Mouse (Mus musculus): ENCODE results near the gene Prkar1b. TPM values are rescaled to one million over a fixed set of nuclear protein-coding genes. Genes with fewer than 3 reads are reported as not detected.

Prkar1b gene
- polyA plus RNA-seq, 1 experiment, result 1.3 TPM

GRCm38 (mm10) chr5:139125717-139126116 is 24.1 kb downstream of the Prkar1b start:
- no peak overlapping the region for H3ac ChIP-seq (ENCODE audit: control insufficient read depth, insufficient read length)
- H3K36me3 ChIP-seq (ENCODE audit: control insufficient read depth, insufficient read depth), result no peaks in the 10 kb centered on the region
- H3K27me3 ChIP-seq (ENCODE audit: control insufficient read depth, insufficient read depth, insufficient read length), result peaks cover 4% of the 10 kb centered on the region
- no peaks in the 10 kb centered on the region for H3K79me2 ChIP-seq (ENCODE audit: control insufficient read depth, insufficient read depth)
- H3K4me2 ChIP-seq (ENCODE audit: low read depth), result no peak overlapping the region
- TF ChIP-seq SRF (IDR thresholded peaks at IDR 0.05; ENCODE audit: control insufficient read depth, insufficient read length, low read depth), result no peak
- no peak for TF ChIP-seq REST (IDR thresholded peaks at IDR 0.05; ENCODE audit: insufficient read depth, insufficient read length)
- TF ChIP-seq POLR2A (IDR thresholded peaks at IDR 0.05; ENCODE audit: insufficient read length, low read depth), result no peak
- TF ChIP-seq MYOD1 (IDR thresholded peaks at IDR 0.05; ENCODE audit: control insufficient read depth in 1 of 3, insufficient read length in 2 of 3, low read depth in 2 of 3), result no peak
- no peak for TF ChIP-seq POLR2AphosphoS2 (IDR thresholded peaks at IDR 0.05; ENCODE audit: insufficient read length, low read depth)
- no peak for TF ChIP-seq TCF12 (IDR thresholded peaks at IDR 0.05; ENCODE audit: insufficient read depth, poor library complexity, severe bottlenecking)
- no peak for TF ChIP-seq CEBPB (IDR thresholded peaks at IDR 0.05; ENCODE audit: insufficient read depth, poor library complexity, severe bottlenecking)
- TF ChIP-seq TCF3 (IDR thresholded peaks at IDR 0.05; ENCODE audit: insufficient read length, low read depth), result no peak
- no peak for TF ChIP-seq MAX (IDR thresholded peaks at IDR 0.05; ENCODE audit: low read depth)
- no peak for TF ChIP-seq MYOG (IDR thresholded peaks at IDR 0.05; ENCODE audit: control insufficient read depth in 1 of 3, insufficient read depth in 1 of 3, insufficient read length in 2 of 3, low read depth in 2 of 3)
- no peak overlapping the region for H3K4me3 ChIP-seq

- Histone ChIP-seq H3K4me2 (ENCODE audit: low read depth) (peak overlapping the region; percentile 58), H3K27me3 (ENCODE audit: control insufficient read depth, insufficient read depth, insufficient read length) (no peaks in the 10 kb centered on the region), H3K4me3 (no peak overlapping the region), H3ac (ENCODE audit: control insufficient read depth, insufficient read length) (no peak overlapping the region), H3K36me3 (ENCODE audit: control insufficient read depth, insufficient read depth) (no peaks in the 10 kb centered on the region), H3K79me2 (ENCODE audit: control insufficient read depth, insufficient read depth) (no peaks in the 10 kb centered on the region)
- TF ChIP-seq USF1 (IDR thresholded peaks at IDR 0.05; ENCODE audit: low read depth), result no peak
- no peak for TF ChIP-seq TCF3 (IDR thresholded peaks at IDR 0.05; ENCODE audit: insufficient read length, low read depth)
- TF ChIP-seq TCF12 (IDR thresholded peaks at IDR 0.05; ENCODE audit: insufficient read depth, poor library complexity, severe bottlenecking), result no peak
- TF ChIP-seq MAX (IDR thresholded peaks at IDR 0.05; ENCODE audit: low read depth), result no peak
- no peak for TF ChIP-seq MYOD1 (IDR thresholded peaks at IDR 0.05; ENCODE audit: control insufficient read depth in 1 of 3, insufficient read length in 2 of 3, low read depth in 2 of 3)
- TF ChIP-seq REST (IDR thresholded peaks at IDR 0.05; ENCODE audit: insufficient read depth, insufficient read length), result no peak
- TF ChIP-seq CEBPB (IDR thresholded peaks at IDR 0.05; ENCODE audit: insufficient read depth, poor library complexity, severe bottlenecking), result no peak
- no peak for TF ChIP-seq SRF (IDR thresholded peaks at IDR 0.05; ENCODE audit: control insufficient read depth, insufficient read length, low read depth)
- TF ChIP-seq POLR2AphosphoS2 (IDR thresholded peaks at IDR 0.05; ENCODE audit: insufficient read length, low read depth), result no peak
- no peak for TF ChIP-seq POLR2A (IDR thresholded peaks at IDR 0.05; ENCODE audit: insufficient read length, low read depth)
- TF ChIP-seq MYOG (IDR thresholded peaks at IDR 0.05; ENCODE audit: control insufficient read depth in 1 of 3, insufficient read depth in 1 of 3, insufficient read length in 2 of 3, low read depth in 2 of 3), result no peak
- TF ChIP-seq E2F4 (IDR thresholded peaks at IDR 0.05; ENCODE audit: insufficient read depth), result no peak
Observed at GRCm38 (mm10) chr5:139118961-139119276, 30.9 kb downstream of the Prkar1b start.

GRCm38 (mm10) chr5:139118139-139118960 is 31.5 kb downstream of the Prkar1b start:
- Histone ChIP-seq H3K79me2 (ENCODE audit: control insufficient read depth, insufficient read depth) (no peaks in the 10 kb centered on the region), H3K27me3 (ENCODE audit: control insufficient read depth, insufficient read depth, insufficient read length) (no peaks in the 10 kb centered on the region), H3ac (ENCODE audit: control insufficient read depth, insufficient read length) (no peak overlapping the region), H3K4me3 (no peak overlapping the region), H3K36me3 (ENCODE audit: control insufficient read depth, insufficient read depth) (no peaks in the 10 kb centered on the region), H3K4me2 (ENCODE audit: low read depth) (peak overlapping the region; percentile 58)
- peak in 1 of 3 experiments; percentile 53 for TF ChIP-seq MYOD1 (IDR thresholded peaks at IDR 0.05; ENCODE audit: control insufficient read depth in 1 of 3, insufficient read length in 2 of 3, low read depth in 2 of 3)
- no peak for TF ChIP-seq USF1 (IDR thresholded peaks at IDR 0.05; ENCODE audit: low read depth)
- no peak for TF ChIP-seq SRF (IDR thresholded peaks at IDR 0.05; ENCODE audit: control insufficient read depth, insufficient read length, low read depth)
- no peak for TF ChIP-seq TCF12 (IDR thresholded peaks at IDR 0.05; ENCODE audit: insufficient read depth, poor library complexity, severe bottlenecking)
- no peak for TF ChIP-seq POLR2A (IDR thresholded peaks at IDR 0.05; ENCODE audit: insufficient read length, low read depth)
- TF ChIP-seq E2F4 (IDR thresholded peaks at IDR 0.05; ENCODE audit: insufficient read depth), result no peak
- peak in 1 of 3 experiments; percentile 51 for TF ChIP-seq MYOG (IDR thresholded peaks at IDR 0.05; ENCODE audit: control insufficient read depth in 1 of 3, insufficient read depth in 1 of 3, insufficient read length in 2 of 3, low read depth in 2 of 3)
- TF ChIP-seq TCF3 (IDR thresholded peaks at IDR 0.05; ENCODE audit: insufficient read length, low read depth), result no peak
- TF ChIP-seq POLR2AphosphoS2 (IDR thresholded peaks at IDR 0.05; ENCODE audit: insufficient read length, low read depth), result no peak
- TF ChIP-seq MAX (IDR thresholded peaks at IDR 0.05; ENCODE audit: low read depth), result no peak

- no peaks in the 10 kb centered on the region for H3K36me3 ChIP-seq (ENCODE audit: control insufficient read depth, insufficient read depth)
- no peaks in the 10 kb centered on the region for H3K27me3 ChIP-seq (ENCODE audit: control insufficient read depth, insufficient read depth, insufficient read length)
- H3K79me2 ChIP-seq (ENCODE audit: control insufficient read depth, insufficient read depth), result no peaks in the 10 kb centered on the region
- TF ChIP-seq TCF12 (IDR thresholded peaks at IDR 0.05; ENCODE audit: insufficient read depth, poor library complexity, severe bottlenecking) (no peak), REST (IDR thresholded peaks at IDR 0.05; ENCODE audit: insufficient read depth, insufficient read length) (no peak), POLR2A (IDR thresholded peaks at IDR 0.05; ENCODE audit: insufficient read length, low read depth) (no peak)
- no peak overlapping the region for H3K4me3 ChIP-seq
- H3ac ChIP-seq (ENCODE audit: control insufficient read depth, insufficient read length), result no peak overlapping the region
- no peak overlapping the region for H3K4me2 ChIP-seq (ENCODE audit: low read depth)
Observed at GRCm38 (mm10) chr5:139115507-139115906, 34.3 kb downstream of the Prkar1b start.

- Histone ChIP-seq H3K79me2 (ENCODE audit: control insufficient read depth, insufficient read depth) (no peaks in the 10 kb centered on the region), H3K27me3 (ENCODE audit: control insufficient read depth, insufficient read depth, insufficient read length) (no peaks in the 10 kb centered on the region), H3K4me2 (ENCODE audit: low read depth) (no peak overlapping the region), H3ac (ENCODE audit: control insufficient read depth, insufficient read length) (no peak overlapping the region), H3K36me3 (ENCODE audit: control insufficient read depth, insufficient read depth) (no peaks in the 10 kb centered on the region), H3K4me3 (no peak overlapping the region)
- TF ChIP-seq USF1 (IDR thresholded peaks at IDR 0.05; ENCODE audit: low read depth) (no peak), REST (IDR thresholded peaks at IDR 0.05; ENCODE audit: insufficient read depth, insufficient read length) (no peak), TCF3 (IDR thresholded peaks at IDR 0.05; ENCODE audit: insufficient read length, low read depth) (no peak), POLR2A (IDR thresholded peaks at IDR 0.05; ENCODE audit: insufficient read length, low read depth) (no peak), CEBPB (IDR thresholded peaks at IDR 0.05; ENCODE audit: insufficient read depth, poor library complexity, severe bottlenecking) (no peak), MYOD1 (IDR thresholded peaks at IDR 0.05; ENCODE audit: control insufficient read depth in 1 of 3, insufficient read length in 2 of 3, low read depth in 2 of 3) (peak in 1 of 3 experiments; percentile 32), MAX (IDR thresholded peaks at IDR 0.05; ENCODE audit: low read depth) (no peak), MYOG (IDR thresholded peaks at IDR 0.05; ENCODE audit: control insufficient read depth in 1 of 3, insufficient read depth in 1 of 3, insufficient read length in 2 of 3, low read depth in 2 of 3) (peak in 1 of 3 experiments; percentile 45), POLR2AphosphoS2 (IDR thresholded peaks at IDR 0.05; ENCODE audit: insufficient read length, low read depth) (no peak), E2F4 (IDR thresholded peaks at IDR 0.05; ENCODE audit: insufficient read depth) (no peak), SRF (IDR thresholded peaks at IDR 0.05; ENCODE audit: control insufficient read depth, insufficient read length, low read depth) (no peak), TCF12 (IDR thresholded peaks at IDR 0.05; ENCODE audit: insufficient read depth, poor library complexity, severe bottlenecking) (peak; percentile 37)
Observed at GRCm38 (mm10) chr5:139114876-139115275, 34.9 kb downstream of the Prkar1b start.
